Mouse (Mus musculus) heart, embryonic 14.5 days (tissue): ENCODE results near the gene Aoc1. TPM values are rescaled to one million over a fixed set of nuclear protein-coding genes. Genes with fewer than 3 reads are reported as not detected.

Experiments used
- ATAC-seq: fragments of 200-750 bp; cut with Nextera tagmentation; 2 replicates; pipeline ENCODE4 v1.8.0; 2017; ENCODE audit warnings: low read depth, moderate TSS enrichment; ENCODE audit not compliant: insufficient number of reproducible peaks, insufficient read depth, low FRiP score
- H3K27ac ChIP-seq, 2 experiments: fragments of 200-500 bp in 1 of 2; fragments of 300-500 bp in 1 of 2; sonication (generic) in 1 of 2; replicated peaks in 1 of 2; 2 replicates each; pipeline ENCODE4 v1.5.1; 2012 to 2014; ENCODE audit warnings: low read depth in 2 of 2, low read length in 2 of 2, control low read depth in 1 of 2, mild to moderate bottlenecking in 1 of 2, mixed read lengths in 1 of 2; ENCODE audit not compliant: control insufficient read depth in 1 of 2, insufficient read depth in 1 of 2
- H3K27me3 ChIP-seq: fragments of 300-500 bp; sonication (generic); 2 replicates; pipeline ENCODE4 v1.6.1; 2014; ENCODE audit warnings: mild to moderate bottlenecking, low read length, control low read depth; ENCODE audit not compliant: control insufficient read depth, insufficient read depth
- H3K36me3 ChIP-seq: fragments of 300-500 bp; sonication (generic); 2 replicates; pipeline ENCODE4 v1.6.1; 2014; ENCODE audit warnings: mild to moderate bottlenecking, control low read depth, low read length, mixed read lengths; ENCODE audit not compliant: control insufficient read depth, insufficient read depth
- H3K4me1 ChIP-seq, 2 experiments: fragments of 200-500 bp in 1 of 2; fragments of 300-500 bp in 1 of 2; sonication (generic) in 1 of 2; 2 replicates each; pipeline ENCODE4 v1.6.1; 2012 to 2014; ENCODE audit warnings: low read length in 2 of 2, control low read depth in 1 of 2, mixed read lengths in 1 of 2; ENCODE audit not compliant: control insufficient read depth in 2 of 2, insufficient read depth in 2 of 2
- H3K4me2 ChIP-seq: fragments of 300-500 bp; sonication (generic); 2 replicates; pipeline ENCODE4 v1.6.1; 2014; ENCODE audit warnings: mild to moderate bottlenecking, low read length
- H3K4me3 ChIP-seq, 2 experiments: fragments of 200-500 bp in 1 of 2; fragments of 300-500 bp in 1 of 2; sonication (generic) in 1 of 2; 2 replicates each; pipeline ENCODE4 v1.5.1; 2012 to 2014; ENCODE audit warnings: low read length in 2 of 2, mild to moderate bottlenecking in 2 of 2, control low read depth in 1 of 2, low read depth in 1 of 2, moderate library complexity in 1 of 2; ENCODE audit not compliant: control insufficient read depth in 1 of 2, insufficient read depth in 1 of 2
- H3K9ac ChIP-seq: fragments of 300-500 bp; sonication (generic); 2 replicates; pipeline ENCODE4 v1.6.1; 2014; ENCODE audit warnings: mild to moderate bottlenecking, low read length
- H3K9me3 ChIP-seq: fragments of 300-500 bp; sonication (generic); 2 replicates; pipeline ENCODE4 v1.6.1; 2016; ENCODE audit warnings: low read length, control low read depth; ENCODE audit not compliant: control insufficient read depth
- WGBS: fragments of 180-500 bp; shearing (Covaris S2); extraction: QIAGEN DNeasy Blood & Tissue Kit; methylation state at CpG from one replicate; pipeline ENCODE4 v1.1.7; 2014; 5-methylcytosine and 5-hydroxymethylcytosine counted together
- polyA plus RNA-seq: library from polyadenylated mRNA; unstranded; fragments of >200 nt; fragmentation: Nextera tagmentation; extraction: Ambion mirVana; gene quantifications from 2 replicates; pipeline ENCODE4 v1.2.1, GENCODE M21; 2014

Gene Aoc1
- polyA plus RNA-seq = not detected in 2 replicates

GRCm38 (mm10) chr6:48872596-48872995 lies at the start of gene Aoc1:
Gene Aoc1 (plus strand): TSS chr6:48872896.
- H3K27me3 ChIP-seq = no peaks in the 10 kb centered on the region
- WGBS = 67% methylated on average over 5 of the region's 5 CpGs
- H3K9ac ChIP-seq = no peak within 1 kb of the TSS
- no peak for ATAC-seq
- no peaks in the 10 kb centered on the region for H3K4me1 ChIP-seq
- no peaks in the 10 kb centered on the region for H3K36me3 ChIP-seq
- H3K9me3 ChIP-seq = no peaks in the 10 kb centered on the region
- H3K4me2 ChIP-seq = no peak within 1 kb of the TSS
- no peak within 1 kb of the TSS for H3K27ac ChIP-seq
- no peak within 1 kb of the TSS for H3K4me3 ChIP-seq

DNA sequence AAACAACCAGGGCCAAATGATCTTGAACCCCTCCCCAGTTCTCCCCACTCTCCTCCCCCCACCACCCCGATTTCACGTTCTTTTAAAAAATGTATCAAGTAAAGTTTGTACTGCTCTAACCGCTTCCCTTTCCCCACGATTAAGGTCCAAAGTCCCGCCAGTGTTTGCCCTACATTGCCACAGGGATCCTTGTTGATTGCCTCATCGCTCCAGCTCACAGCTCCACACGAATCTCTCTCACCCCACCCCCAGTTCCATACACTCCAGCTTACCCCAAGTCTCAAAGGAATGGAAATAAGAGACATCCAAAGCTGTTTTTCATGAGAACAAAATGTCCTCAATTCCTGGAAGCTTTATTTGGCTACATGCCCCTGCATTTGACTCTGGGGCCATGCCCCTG lies 47.7 kb upstream of the Aoc1 start:
- peaks cover 0 to 6% of the 10 kb centered on the region in 2 experiments; a peak in 1 of 4 replicates for H3K4me1 ChIP-seq
- no peak overlapping the region for H3K4me2 ChIP-seq
- no peaks in the 10 kb centered on the region for H3K9me3 ChIP-seq
- H3K27me3 ChIP-seq = no peaks in the 10 kb centered on the region
- no peak overlapping the region for H3K4me3 ChIP-seq
- no peak for ATAC-seq
- no peak overlapping the region for H3K9ac ChIP-seq
- H3K36me3 ChIP-seq = no peaks in the 10 kb centered on the region
- H3K27ac ChIP-seq = no peak overlapping the region
- WGBS = 73% methylated on average over 7 of the region's 7 CpGs

- H3K27ac ChIP-seq = no peak overlapping the region
- no peaks in the 10 kb centered on the region for H3K27me3 ChIP-seq
- no peak overlapping the region for H3K9ac ChIP-seq
- WGBS = 32% methylated on average over 1 of the region's 1 CpGs
- peaks cover 12% of the 10 kb centered on the region for H3K36me3 ChIP-seq
- ATAC-seq = no peak
- H3K4me1 ChIP-seq = peaks cover 0 to 6% of the 10 kb centered on the region in 2 experiments; a peak in 1 of 4 replicates
- no peak overlapping the region for H3K4me3 ChIP-seq
- H3K9me3 ChIP-seq = no peaks in the 10 kb centered on the region
- H3K4me2 ChIP-seq = no peak overlapping the region
Measured at GRCm38 (mm10) chr6:48828976-48829375, 43.7 kb upstream of the Aoc1 start.

GRCm38 (mm10) chr6:48829651-48830050 lies 43.0 kb upstream of the Aoc1 start:
- no peaks in the 10 kb centered on the region for H3K9me3 ChIP-seq
- ATAC-seq = no peak
- no peaks in the 10 kb centered on the region for H3K27me3 ChIP-seq

GRCm38 (mm10) chr6:48830241-48830640 lies 42.5 kb upstream of the Aoc1 start:
- ATAC-seq = no peak
- H3K9me3 ChIP-seq = no peaks in the 10 kb centered on the region
- no peaks in the 10 kb centered on the region for H3K27me3 ChIP-seq
- peaks cover 25% of the 10 kb centered on the region for H3K36me3 ChIP-seq
- H3K4me2 ChIP-seq = no peak overlapping the region
- no peak overlapping the region for H3K9ac ChIP-seq
- 61% methylated on average over 1 of the region's 1 CpGs for WGBS
- no peak overlapping the region for H3K4me3 ChIP-seq
- H3K4me1 ChIP-seq = peaks cover 0 to 6% of the 10 kb centered on the region in 2 experiments; a peak in 1 of 4 replicates
- no peak overlapping the region for H3K27ac ChIP-seq

More at GRCm38 (mm10) chr6:48829651-48830050, 43.0 kb upstream of the Aoc1 start:
- Histone ChIP-seq H3K36me3 (peaks cover 19% of the 10 kb centered on the region), H3K4me3 (no peak overlapping the region), H3K27ac (no peak overlapping the region), H3K4me2 (no peak overlapping the region), H3K4me1 (peaks cover 0 to 6% of the 10 kb centered on the region in 2 experiments; a peak in 1 of 4 replicates), H3K9ac (no peak overlapping the region)

DNA sequence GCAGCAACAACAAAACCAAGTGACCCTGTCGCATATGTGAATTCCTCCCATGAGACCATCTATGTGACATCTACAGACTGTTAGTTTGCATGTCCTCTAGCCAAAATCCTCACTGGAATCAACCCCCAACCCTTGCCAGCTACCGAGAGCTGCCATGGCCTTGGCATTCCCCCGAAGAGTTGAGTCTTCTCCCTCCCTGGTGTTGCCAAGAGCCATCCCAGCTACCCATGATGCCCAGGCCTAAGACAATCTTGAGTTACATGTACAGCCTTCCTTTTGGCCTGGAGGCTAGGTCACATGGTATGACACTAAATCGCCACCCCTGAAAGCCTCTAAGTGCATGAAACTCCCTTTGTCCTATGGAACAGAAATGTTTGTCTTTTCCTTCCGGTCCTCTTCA lies 41.6 kb upstream of the Aoc1 start:
- H3K27me3 ChIP-seq = no peaks in the 10 kb centered on the region
- peaks cover 0 to 6% of the 10 kb centered on the region in 2 experiments; a peak in 1 of 4 replicates for H3K4me1 ChIP-seq
- H3K9ac ChIP-seq = no peak overlapping the region
- H3K9me3 ChIP-seq = no peaks in the 10 kb centered on the region
- no peak overlapping the region for H3K4me2 ChIP-seq
- H3K36me3 ChIP-seq = peaks cover 34% of the 10 kb centered on the region
- WGBS = 91% methylated on average over 5 of the region's 5 CpGs
- ATAC-seq = no peak
- H3K27ac ChIP-seq = no peak overlapping the region
- no peak overlapping the region for H3K4me3 ChIP-seq

DNA sequence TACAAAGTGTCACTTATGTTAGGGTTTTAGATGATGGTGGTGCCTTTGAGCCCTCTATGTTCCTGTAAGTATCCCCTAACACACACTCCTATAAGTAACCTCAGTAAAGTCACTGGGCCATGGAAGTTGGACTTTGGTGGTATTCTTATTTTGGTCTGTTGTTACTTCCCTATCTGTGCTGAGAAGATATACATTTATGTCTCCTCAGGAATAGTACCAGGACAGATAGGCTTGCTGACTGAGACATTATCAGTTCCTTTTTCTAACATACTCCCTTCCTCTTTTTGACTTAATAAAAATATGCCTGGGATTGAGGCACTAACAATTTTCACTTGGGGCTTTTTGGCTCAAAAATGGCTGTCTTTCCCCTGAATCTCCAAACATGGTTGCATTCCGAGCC lies 40.3 kb upstream of the Aoc1 start:
- H3K4me3 ChIP-seq = no peak overlapping the region
- H3K27me3 ChIP-seq = no peaks in the 10 kb centered on the region
- H3K27ac ChIP-seq = no peak overlapping the region
- H3K4me2 ChIP-seq = no peak overlapping the region
- H3K4me1 ChIP-seq = peaks cover 0 to 6% of the 10 kb centered on the region in 2 experiments; a peak in 1 of 4 replicates
- H3K36me3 ChIP-seq = peaks cover 47% of the 10 kb centered on the region
- H3K9ac ChIP-seq = no peak overlapping the region
- 75% methylated on average over 1 of the region's 1 CpGs for WGBS
- ATAC-seq = no peak
- no peaks in the 10 kb centered on the region for H3K9me3 ChIP-seq

GRCm38 (mm10) chr6:48833515-48833914 lies 39.2 kb upstream of the Aoc1 start:
- WGBS = 89% methylated on average over 4 of the region's 4 CpGs
- Histone ChIP-seq H3K27me3 (no peaks in the 10 kb centered on the region), H3K27ac (no peak overlapping the region), H3K4me3 (no peak overlapping the region), H3K4me2 (no peak overlapping the region), H3K9me3 (no peaks in the 10 kb centered on the region), H3K9ac (no peak overlapping the region), H3K36me3 (peaks cover 57% of the 10 kb centered on the region), H3K4me1 (peaks cover 2 to 8% of the 10 kb centered on the region in 2 experiments; a peak in 3 of 4 replicates)
- no peak for ATAC-seq
